In genomic region chr17:94749466-94750135, GRCm38 (mm10) we compare ENCODE assay signal across 7 mouse cellular contexts. TPM values are rescaled to one million over a fixed set of nuclear protein-coding genes. Genes with fewer than 3 reads are reported as not detected.
DNase-seq lines count a peak whose midpoint lies in the region; ATAC-seq lines count a peak whose summit lies in the region.

TSS of gene Mettl4 (minus strand) at chr17:94750019.

- peak; percentile 98 for ATAC-seq in embryonic facial prominence, embryonic 12.5 days (ENCODE audit: insufficient number of reproducible peaks, insufficient read depth, low FRiP score, low TSS enrichment)
- peak; percentile 97 for ATAC-seq in limb, embryonic 11.5 days (ENCODE audit: insufficient number of reproducible peaks, low FRiP score, low TSS enrichment, low read depth)
- ATAC-seq in midbrain, embryonic 14.5 days (ENCODE audit: low FRiP score, low TSS enrichment), result peak; percentile 98

- no peaks in the 10 kb centered on the region for H3K36me3 ChIP-seq in embryonic facial prominence, embryonic 12.5 days
- H3K36me3 ChIP-seq in limb, embryonic 11.5 days (ENCODE audit: control insufficient read depth, insufficient read depth, low read length), result no peaks in the 10 kb centered on the region
- no peaks in the 10 kb centered on the region for H3K36me3 ChIP-seq in midbrain, embryonic 14.5 days (ENCODE audit: control insufficient read depth, insufficient read depth, low read length)

- under 1% methylated on average over 56 of the region's 56 CpGs for WGBS in embryonic facial prominence, embryonic 12.5 days
- WGBS in limb, embryonic 11.5 days, result under 1% methylated on average over 56 of the region's 56 CpGs
- under 1% methylated on average over 56 of the region's 56 CpGs for WGBS in midbrain, embryonic 14.5 days

- H3K27ac ChIP-seq in embryonic facial prominence, embryonic 12.5 days, result peak within 1 kb of the TSS; percentile 96
- peak within 1 kb of the TSS; percentile 60 for H3K27ac ChIP-seq in limb, embryonic 11.5 days (replicated peaks; ENCODE audit: low read depth, low read length)
- peak within 1 kb of the TSS; percentile 95 for H3K27ac ChIP-seq in midbrain, embryonic 14.5 days (replicated peaks; ENCODE audit: low read depth, low read length)

- peak within 1 kb of the TSS; percentile 63 for H3K4me3 ChIP-seq in embryonic facial prominence, embryonic 12.5 days
- peak within 1 kb of the TSS; percentile 69 for H3K4me3 ChIP-seq in limb, embryonic 11.5 days (ENCODE audit: low read depth, low read length)
- H3K4me3 ChIP-seq in midbrain, embryonic 14.5 days (replicated peaks; ENCODE audit: low read depth, low read length), result peak within 1 kb of the TSS; percentile 59

- H3K4me1 ChIP-seq in embryonic facial prominence, embryonic 12.5 days, result peaks cover 10% of the 10 kb centered on the region
- peaks cover 7% of the 10 kb centered on the region; the same call in 1 of the 2 replicates for H3K4me1 ChIP-seq in limb, embryonic 11.5 days (ENCODE audit: control insufficient read depth, insufficient read depth, low read length)
- peaks cover 3% of the 10 kb centered on the region; the same call in 1 of the 2 replicates for H3K4me1 ChIP-seq in midbrain, embryonic 14.5 days (ENCODE audit: control insufficient read depth, insufficient read depth, low read length)

- H3K9me3 ChIP-seq in embryonic facial prominence, embryonic 12.5 days, result no peaks in the 10 kb centered on the region
- H3K9me3 ChIP-seq in limb, embryonic 11.5 days (ENCODE audit: control insufficient read depth, low read length), result no peaks in the 10 kb centered on the region
- no peaks in the 10 kb centered on the region for H3K9me3 ChIP-seq in midbrain, embryonic 14.5 days (ENCODE audit: control insufficient read depth, low read length)

- peak within 1 kb of the TSS; percentile 60 for H3K9ac ChIP-seq in embryonic facial prominence, embryonic 12.5 days
- peak within 1 kb of the TSS; percentile 77 for H3K9ac ChIP-seq in limb, embryonic 11.5 days (ENCODE audit: low read length)
- H3K9ac ChIP-seq in midbrain, embryonic 14.5 days (replicated peaks; ENCODE audit: low read length), result peak within 1 kb of the TSS; percentile 67

- DNase-seq in adrenal gland, postnatal 25 days, result peak; percentile 93
- peak; percentile 99 for DNase-seq in heart, adult 11 months
- DNase-seq in kidney, adult 18-20 months, result peak; percentile 91
- DNase-seq in limb, embryonic 11.5 days (ENCODE audit: low spot score), result peak; percentile 95
- DNase-seq in midbrain, embryonic 14.5 days, result peak; percentile 96
- peak; percentile 77 to 81 for DNase-seq in spleen, adult 18-20 months

- no peaks in the 10 kb centered on the region for H3K27me3 ChIP-seq in embryonic facial prominence, embryonic 12.5 days
- no peaks in the 10 kb centered on the region for H3K27me3 ChIP-seq in limb, embryonic 11.5 days (ENCODE audit: control insufficient read depth, insufficient read depth, low read length)
- no peaks in the 10 kb centered on the region for H3K27me3 ChIP-seq in midbrain, embryonic 14.5 days (ENCODE audit: control insufficient read depth, insufficient read depth, low read length)

- H3K4me2 ChIP-seq in embryonic facial prominence, embryonic 12.5 days (replicated peaks), result peak within 1 kb of the TSS; percentile 75
- H3K4me2 ChIP-seq in limb, embryonic 11.5 days (ENCODE audit: low read depth, severe bottlenecking), result peak within 1 kb of the TSS; percentile 63
- peak within 1 kb of the TSS; percentile 75 for H3K4me2 ChIP-seq in midbrain, embryonic 14.5 days (ENCODE audit: low read length)

RNA-seq across cellular contexts. Expression of gene Mettl4, which starts in this region (rescaled TPM):
- total RNA-seq in adrenal gland, postnatal 25 days (2021), result 17.7 and 19.9 TPM in 2 replicates
- polyA plus RNA-seq in embryonic facial prominence, embryonic 12.5 days (2016; fragmentation: Nextera tagmentation; extraction: Ambion mirVana), result 27.4 and 27.7 TPM in 2 replicates
- polyA plus RNA-seq in limb, embryonic 11.5 days (2014; fragmentation: Nextera tagmentation; extraction: Ambion mirVana), result 32.5 and 35.0 TPM in 2 replicates
- 21.2 and 28.7 TPM in 2 replicates for polyA plus RNA-seq in midbrain, embryonic 14.5 days (2014; fragmentation: Nextera tagmentation; extraction: Ambion mirVana)

Comparison
In these comparisons a context has a peak if more than half of its experiments do, and no peak if none do; other contexts are left out.
1. Peak in every context shown above with its lines: DNase-seq, ATAC-seq, H3K4me3 ChIP-seq and H3K27ac ChIP-seq.